Mouse (Mus musculus) urinary bladder, adult 18-20 months (tissue): ENCODE data around the gene Gucy2e.

Experiments used
- DNase-seq, 2 experiments: peaks; one replicate each; pipeline ENCODE4 v3.0.0; 2022; ENCODE audit warnings: low spot score in 2 of 2, mixed read lengths in 2 of 2

Gucy2e gene

DNA sequence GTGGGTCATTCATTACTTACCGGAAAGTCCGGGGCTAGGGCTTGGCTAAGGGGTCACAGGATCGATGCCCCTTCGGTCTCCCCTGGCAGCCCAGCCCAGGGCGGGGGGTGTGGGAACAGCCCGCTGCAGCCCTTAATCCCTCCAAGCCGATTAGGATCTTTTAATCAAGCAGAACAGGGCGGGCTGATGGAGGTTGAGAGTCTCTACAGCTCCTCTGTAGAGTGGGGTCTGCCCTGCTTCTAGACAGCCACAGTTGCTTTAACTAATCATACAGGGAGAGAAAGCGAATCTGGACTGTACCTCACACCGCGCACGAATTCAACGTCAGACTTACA lies at the start of gene Gucy2e:
TSS of gene Gucy2e (minus strand) at position 111 of the 335 bp plus-strand sequence.
- DNase-seq: no peak

DNA sequence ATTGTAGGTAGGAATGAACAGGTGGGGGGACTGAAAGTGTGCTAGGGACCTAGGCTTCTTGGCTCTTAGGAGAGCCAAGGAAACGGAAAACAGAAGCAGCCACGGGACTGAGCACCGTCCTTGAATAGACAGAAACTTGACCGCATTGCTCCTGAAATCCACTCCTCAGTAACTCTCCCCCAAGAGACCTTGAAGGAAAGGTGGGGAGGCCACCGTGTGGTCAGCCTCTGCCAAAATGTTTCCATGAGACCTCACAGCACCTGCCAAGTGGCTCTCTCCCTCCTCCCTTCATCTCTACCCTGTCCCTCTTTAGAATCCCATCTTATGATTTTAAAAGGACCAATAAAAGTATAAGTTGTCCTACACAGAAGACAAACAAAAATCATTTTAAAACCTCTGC lies 40.4 kb upstream of the Gucy2e start:
- DNase-seq: no peak

DNA sequence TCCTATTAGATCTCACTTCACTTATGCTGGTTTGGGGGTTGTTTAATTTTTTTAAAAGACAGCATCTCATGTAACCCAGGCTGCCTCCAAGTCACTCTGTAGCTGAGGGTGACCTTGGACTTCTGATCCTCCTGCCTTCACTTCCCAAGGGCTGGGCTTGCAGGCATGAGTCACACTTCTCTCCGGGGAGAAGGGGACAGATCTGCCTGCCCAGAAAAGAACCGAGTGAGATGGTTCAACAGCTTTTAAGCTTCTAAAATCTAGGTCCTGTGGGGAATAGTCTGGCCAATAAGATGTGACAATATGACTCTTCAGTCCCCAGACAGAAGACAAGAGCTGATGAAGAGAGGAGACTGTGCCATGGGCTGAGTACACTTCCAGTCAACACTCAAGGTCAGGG lies 39.2 kb upstream of the Gucy2e start:
- DNase-seq: no peak

DNA sequence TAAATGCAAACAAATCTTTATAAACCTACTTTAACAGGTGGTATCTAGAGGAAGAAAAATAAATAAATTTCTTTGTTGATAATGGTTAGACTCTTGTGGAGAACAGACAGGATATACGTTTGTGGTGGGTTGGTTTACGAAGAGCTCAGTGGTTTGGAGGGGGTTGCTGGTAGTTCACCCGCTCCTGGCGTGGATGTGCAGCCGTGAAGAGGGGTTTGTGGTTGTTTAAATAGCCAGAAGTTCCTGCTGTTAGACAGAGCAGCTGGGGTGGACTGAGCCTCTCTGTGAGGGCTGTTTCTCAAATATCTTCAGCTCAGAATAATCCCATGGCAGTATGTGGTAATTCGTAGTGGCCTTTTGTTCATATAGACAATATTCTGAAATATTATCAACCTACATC lies 38.8 kb upstream of the Gucy2e start:
- no peak for DNase-seq

DNA sequence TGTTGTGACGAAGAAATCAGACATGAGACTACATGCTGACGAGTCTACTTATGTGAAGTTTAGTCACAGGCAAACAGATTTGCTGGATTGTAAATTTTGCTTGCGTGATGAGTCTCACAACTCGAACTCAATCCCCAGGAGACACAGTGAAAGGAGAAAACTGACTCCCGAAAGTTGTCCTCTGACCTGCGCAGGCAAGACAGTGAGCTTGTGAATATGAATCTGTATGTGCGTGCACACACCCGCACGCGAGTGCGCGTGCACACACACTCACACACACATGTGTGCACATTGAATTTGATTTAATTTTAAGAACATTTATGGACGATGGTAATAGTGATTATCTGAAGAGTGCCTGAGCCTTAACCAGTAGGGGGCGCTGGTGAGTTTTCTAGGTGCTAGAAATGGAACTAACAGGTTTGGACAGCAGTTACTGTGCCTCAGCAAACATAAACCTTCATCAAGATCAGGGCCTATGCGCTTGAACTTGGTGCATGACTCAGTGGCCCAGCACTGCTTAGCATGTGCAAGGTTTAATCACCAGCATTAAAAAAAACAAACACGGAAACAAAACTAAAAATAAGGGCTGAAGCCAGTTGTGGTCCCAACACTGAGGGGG lies 35.4 kb upstream of the Gucy2e start:
- peak; percentile 70 to 74 for DNase-seq

DNA sequence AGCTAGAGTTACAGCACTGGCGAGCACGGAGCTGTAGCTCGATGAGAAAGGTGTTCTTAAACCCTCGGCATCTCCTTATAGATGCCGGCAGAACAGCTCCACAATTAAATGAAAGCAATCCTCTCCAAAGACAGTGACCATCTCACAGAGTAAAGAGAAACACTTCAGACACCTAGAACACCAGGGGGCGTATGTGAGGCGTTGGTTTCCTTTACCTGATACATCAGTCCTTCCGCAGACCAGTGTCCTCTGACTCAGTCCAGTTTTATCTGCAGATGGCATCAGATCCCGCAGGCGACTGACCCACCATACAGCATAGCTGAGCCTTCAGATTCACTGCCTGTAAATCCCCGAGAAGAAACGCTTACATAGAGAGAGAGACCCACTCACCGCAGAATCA lies 32.7 kb upstream of the Gucy2e start:
- DNase-seq: peak; percentile 46 to 55

DNA sequence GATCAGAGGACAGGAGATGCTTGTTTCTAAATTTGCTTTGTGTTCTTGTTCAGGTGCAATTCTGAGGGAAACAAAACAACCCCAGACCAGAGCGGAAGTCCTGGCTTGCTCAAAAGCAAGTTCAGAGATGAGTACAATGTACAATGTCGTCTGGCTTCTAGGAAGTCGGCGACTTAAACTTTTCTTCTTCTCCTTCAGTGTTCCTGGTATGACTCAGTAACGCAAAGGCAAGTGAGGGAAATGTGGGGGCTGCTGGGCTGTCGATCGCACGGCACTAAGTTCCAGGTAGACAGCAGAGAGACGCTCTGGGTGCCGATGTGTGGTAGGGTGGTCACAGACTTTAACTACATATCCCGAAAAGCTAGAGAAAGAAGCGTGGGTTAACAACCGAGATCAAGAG lies 31.3 kb upstream of the Gucy2e start:
- no peak for DNase-seq

DNA sequence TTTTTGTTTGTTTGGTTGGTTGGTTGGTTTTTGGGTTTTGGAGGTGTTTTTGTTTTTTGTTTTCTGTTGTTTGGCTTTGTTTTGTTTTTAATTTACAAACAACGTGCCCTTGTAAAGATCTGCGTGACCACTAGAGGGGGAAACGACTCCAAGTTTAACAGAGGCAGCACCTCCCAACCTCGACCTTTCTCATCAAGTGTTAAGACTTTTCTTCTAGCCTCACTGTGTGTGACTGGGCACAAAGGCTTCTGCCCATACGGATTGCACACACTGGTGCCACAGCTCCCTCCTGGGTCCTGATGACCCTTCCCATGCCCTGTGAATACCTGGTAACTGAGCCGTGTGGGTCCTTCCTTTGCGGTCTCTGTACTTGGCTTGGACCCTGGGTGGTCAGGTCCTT lies 30.5 kb upstream of the Gucy2e start:
- DNase-seq: no peak

DNA sequence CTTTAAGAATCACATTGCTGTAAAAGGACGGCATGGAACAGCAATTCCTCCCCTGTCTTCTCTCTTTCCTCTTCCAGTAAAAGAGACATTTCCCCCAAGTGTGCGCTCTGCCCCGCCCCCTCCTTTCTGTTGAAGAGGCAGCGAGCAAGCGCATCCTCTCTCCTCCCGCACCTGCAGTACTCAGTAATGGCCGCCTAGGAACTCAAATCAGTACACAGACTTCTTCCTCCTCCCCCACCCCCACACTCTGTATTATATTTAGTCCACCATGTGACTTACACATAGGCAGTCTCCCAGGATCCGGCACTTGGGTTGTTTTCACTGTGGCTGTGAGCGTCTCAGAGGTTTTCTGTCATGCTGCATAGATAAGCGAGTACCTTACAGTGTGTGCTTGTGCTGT lies 29.4 kb upstream of the Gucy2e start:
- no peak for DNase-seq

DNA sequence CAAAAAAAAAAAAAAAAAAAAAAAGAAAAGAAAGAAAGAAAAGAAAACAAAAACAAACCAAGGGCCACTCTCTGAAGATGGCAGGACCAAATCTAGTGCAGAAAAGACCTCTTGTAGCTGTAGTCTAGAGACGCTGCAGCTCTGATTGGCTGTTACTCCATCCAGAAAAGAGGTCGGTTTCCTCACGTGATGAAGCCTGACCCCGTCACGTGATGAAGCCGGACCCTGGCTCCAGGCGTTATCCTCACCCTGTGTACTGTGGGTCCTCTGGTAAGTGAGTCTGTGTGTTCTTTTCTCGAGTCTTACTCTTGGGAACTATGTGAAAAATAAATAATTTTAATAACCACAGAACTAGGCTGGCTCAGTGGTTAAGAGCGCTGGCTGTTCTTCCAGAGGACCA lies 28.6 kb upstream of the Gucy2e start:
- DNase-seq: no peak

DNA sequence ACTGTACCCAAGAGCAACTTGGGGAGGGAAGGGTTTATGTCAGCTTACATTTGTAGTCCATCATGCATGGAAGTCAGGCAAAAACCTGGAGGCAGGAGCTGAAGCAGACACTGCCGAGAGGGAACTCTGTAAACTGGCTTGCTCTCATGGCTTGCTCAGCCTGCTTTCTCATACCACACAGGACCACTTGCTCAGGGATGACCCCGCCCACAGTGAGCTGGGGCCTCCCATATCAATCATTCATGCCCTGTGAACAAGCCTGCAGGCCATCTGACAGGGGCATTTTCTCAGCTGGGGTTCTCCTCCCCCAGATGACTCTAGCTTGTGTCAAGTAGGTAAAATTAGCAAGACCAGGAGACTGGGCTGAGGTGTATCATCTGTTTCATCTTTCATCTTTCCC lies 27.4 kb upstream of the Gucy2e start:
- DNase-seq: no peak

DNA sequence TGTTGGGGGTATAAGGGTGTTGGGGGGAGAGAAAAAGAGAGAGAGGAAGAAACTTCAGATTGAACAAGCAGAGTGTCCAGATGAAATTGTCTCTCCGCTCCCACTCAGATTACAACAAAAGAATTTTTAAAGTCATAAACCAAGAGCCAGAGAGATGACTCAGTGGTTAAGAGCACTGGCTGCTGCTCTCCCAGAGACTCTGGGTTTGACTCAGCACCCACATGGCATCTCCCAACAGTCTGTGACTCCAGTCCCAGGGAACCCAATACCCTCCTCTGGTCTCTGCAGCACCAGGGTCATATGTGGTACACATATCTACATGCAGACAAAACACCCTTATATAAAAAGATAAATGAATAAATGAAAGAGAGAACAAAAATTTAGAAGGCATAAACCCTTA lies 23.3 kb upstream of the Gucy2e start:
- DNase-seq: no peak

DNA sequence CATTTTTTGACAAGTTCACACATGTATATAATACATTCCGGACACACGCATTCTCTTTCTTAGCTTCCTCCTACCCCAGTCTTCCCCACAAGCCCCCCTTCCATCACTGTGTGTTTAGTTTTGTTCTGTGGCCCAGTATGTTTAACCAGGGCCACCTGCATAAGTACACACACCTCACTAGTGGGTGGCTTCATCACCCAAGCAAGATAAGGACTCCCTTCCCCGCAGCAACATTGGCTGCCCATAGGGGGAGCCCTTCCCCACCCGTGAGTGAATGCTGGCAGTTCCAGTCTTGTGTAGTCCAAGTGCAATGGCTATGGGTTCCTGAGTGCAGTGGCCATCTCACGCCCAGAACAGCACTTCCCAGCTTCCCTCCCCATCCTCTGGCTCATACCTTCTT lies 21.5 kb upstream of the Gucy2e start:
- DNase-seq: no peak

DNA sequence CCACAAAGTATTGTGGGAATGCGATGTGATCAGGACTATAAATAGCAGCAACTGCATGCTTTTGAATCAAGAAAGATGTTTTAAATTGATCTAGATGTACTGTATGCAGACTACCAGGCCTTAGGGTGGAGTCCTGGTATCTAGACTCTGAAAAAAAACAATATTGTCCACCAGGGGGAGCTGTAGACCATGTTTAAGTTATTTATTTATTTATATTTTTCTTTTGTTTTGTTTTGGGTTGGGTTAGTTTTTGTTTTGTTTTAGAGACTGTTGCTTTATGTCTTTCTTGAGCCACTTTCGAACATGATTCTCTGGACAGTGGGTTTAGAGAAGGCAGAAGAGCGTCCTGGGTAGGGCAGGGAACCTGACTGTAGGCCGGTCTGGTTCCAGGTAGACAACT lies 21.0 kb upstream of the Gucy2e start:
- no peak for DNase-seq

DNA sequence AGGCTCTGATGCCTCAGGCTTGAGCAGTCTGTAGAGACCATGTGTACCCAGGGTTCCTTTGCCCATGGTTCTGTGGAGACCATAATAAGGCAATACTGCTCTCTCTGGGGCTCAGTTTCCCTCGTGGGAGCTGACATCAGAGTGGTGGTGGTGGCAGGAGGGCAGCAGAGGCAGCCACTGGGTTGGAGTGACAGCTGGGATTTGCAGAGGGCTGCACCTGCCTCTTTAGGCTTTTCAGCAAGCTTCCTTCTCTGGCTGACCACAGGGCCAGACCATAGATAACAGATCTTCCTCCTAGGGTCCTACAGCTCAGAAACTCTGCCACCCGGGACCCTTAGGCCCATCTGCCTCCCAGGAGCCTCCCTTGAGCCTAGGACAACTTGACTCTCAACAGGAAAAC lies 20.2 kb upstream of the Gucy2e start:
- DNase-seq: no peak

DNA sequence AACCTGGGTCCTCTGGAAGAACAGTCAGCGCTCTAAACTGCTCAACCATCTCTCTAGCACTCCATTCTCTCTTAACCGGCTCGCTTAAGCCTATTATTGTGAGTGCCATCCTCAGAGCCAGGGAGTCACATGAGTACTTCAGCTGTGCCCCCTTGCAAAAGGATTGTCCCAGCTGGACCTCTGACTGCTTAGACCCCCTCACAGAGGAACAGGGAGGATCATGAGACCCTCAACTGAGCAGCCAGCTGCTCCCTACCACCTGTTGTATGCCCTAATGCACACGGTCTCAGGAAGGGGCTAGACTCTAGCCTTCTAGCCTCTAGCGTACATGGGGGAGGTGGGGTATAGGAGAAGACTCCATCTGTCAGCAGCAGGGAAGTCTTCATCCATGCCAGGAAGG lies 18.0 kb upstream of the Gucy2e start:
- DNase-seq: no peak

DNA sequence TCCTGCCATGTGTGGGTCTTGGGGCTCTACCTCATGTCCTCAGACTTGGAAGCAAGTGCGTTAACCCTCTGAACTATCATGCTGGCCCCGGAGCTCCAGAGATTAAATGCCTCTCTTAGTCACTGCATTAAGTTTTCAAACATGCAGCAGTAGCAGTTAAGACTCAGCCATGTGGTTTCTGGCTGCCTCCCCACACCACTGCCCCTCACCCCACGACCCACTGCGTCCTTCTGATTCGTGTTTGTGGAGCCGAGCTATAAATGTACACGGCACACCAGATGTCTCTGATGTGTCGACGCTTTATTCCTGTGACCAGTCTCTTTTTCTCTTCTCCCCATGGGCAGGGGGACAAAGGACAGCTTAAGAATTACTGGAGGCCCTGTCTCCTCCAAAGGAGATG lies 16.3 kb upstream of the Gucy2e start:
- no peak for DNase-seq

DNA sequence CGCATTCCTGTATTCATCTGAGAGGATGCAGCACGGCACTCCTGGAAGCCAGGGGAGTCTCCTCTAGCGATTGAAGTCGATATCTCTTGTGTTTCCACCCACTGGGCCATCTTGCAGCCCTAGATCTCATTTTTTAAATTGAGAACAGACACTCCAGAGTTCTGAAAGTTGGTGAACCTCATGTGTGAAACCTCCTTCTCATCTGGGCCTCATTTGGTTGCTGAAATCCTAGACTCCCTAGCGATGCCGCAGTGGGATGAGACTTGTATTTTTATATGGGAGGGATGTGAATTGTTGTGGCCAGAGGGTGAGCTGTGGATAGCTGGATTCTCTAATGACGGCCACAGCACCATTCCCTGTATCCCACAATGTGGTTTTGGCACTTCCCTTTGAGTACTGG lies 15.1 kb upstream of the Gucy2e start:
- no peak for DNase-seq

DNA sequence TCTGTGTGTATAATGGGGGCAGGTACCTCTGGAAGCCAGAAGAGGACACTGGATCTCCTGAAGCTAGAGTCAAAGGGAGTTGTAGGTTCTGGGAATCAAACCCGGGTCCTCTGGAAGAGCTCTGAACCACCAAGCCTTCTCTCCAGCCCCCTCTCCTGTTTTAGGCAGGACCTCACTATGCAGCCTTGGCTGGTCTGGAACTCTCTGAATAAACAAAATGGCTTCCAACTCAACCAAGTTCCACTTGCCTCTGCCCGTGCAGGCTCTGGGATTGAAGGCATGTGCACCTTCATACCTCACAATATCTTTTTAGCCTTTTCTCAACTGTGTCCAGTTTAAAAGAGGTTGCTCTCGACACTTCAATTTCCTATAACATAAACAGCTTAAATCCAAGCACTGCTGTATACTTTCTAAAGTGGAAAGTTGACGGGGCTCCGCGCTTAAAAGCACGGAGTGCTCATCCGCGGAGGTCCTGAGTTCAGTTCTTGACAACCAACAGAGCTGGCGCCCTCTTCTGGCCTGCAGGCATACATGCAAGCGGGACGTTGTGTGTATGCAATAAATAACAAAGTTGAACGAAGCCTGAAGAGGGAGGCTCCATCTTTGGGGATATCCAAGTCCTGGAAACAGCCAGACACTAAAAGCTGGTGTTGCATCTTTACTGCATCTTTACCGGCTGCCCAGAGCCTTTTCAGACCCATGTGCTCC lies 14.5 kb upstream of the Gucy2e start:
- no peak for DNase-seq

DNA sequence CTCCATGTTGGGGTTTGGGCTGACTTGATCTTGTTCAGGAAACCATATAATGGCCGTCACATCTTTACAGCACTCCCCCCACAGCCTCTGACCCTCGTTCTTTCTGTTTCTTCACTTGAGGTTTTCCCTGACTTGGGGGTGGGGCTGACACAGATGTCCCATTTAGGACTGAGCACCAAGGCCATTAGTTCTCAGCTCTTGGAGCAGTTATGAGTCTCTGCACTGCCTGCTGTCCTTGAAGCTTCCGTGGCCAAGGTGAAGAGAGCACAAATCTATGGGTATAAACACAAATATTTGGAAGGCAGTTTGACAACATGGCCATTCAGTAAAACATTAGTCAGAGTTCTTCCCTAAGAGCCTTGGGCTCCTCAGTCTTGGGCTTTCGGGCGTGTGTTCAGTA lies 13.3 kb upstream of the Gucy2e start:
- no peak for DNase-seq

DNA sequence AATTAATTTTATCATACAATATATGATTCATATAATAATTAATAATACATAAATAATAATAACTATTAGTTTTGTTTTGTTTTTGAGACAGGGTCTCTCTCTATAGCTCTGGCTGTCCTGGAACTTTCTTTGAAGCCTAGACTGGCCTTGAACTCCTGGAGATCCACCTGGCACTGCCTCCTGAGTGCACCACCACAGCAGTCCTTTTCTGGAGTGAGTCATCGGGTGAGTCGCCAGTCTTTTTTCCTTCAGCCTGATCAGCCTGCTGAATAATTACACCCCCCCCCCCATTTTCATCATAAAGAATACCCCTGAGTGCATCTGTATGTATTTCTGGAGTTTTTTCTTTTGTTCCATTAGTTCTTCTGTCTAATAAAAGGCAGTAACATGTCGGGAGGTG lies 12.3 kb upstream of the Gucy2e start:
- DNase-seq: no peak

DNA sequence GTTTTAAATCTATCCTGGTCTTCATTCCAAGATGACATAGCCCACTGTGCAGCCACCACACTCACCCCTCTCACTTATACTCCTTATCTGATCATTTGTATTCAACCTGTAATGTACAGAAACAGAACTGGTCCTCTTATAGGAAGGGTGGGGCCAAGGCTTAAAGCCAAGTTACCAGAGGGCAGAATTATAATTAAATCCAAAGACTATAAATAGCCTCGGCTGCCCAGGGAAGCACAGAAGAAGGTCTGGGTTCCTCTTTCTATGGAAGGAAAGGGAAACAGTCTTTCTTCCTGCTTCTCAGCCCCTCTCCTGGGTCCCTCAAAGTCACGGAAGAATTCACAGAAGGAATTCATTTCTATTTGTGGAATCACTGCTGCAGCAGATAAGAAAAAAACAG lies 8.8 kb upstream of the Gucy2e start:
- no peak for DNase-seq

DNA sequence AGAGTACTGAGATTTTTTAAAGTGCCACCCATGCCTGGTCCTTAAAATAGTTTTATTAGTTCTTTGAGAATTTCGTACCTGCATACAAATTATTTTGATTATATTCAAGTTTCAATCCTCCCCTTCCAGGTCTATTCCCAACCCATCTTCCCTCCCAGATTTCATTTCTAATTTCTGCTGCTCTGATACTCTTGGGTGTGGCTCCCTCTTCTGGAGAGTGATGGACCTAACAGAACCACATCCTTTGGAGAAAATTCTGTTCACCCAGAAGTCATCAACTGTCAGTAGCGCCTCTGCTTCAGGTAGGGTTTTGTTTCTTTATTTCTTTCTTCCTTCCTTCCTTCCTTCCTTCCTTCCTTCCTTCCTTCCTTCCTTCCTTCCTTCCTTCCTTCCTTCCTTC lies 8.1 kb upstream of the Gucy2e start:
- no peak for DNase-seq
